Mouse (Mus musculus) intestine, embryonic 14.5 days (tissue): ENCODE results near the gene Amt. TPM values are rescaled to one million over a fixed set of nuclear protein-coding genes. Genes with fewer than 3 reads are reported as not detected.
"Not testable (repeated sequence)": the region's sequence is repeated elsewhere in the genome, so short reads cannot be mapped to it uniquely, and the experiment has no call there.

ENCODE experiments used
- ATAC-seq: fragments of 200-750 bp; cut with Nextera tagmentation; replicated peaks from 2 replicates; pipeline ENCODE4 v1.8.0; 2017; ENCODE audit warnings: low read depth, moderate number of reproducible peaks, moderate TSS enrichment, moderate library complexity; ENCODE audit not compliant: low FRiP score, low TSS enrichment
- DNase-seq: peaks from one replicate; pipeline ENCODE4 v3.0.0-alpha.2; 2018; ENCODE audit warnings: low spot score
- H3K27ac ChIP-seq: fragments of 300-500 bp; sonication (generic); 2 replicates; pipeline ENCODE4 v1.5.1; 2014; ENCODE audit warnings: low read depth, mild to moderate bottlenecking, control low read depth
- H3K27me3 ChIP-seq: fragments of 300-500 bp; sonication (generic); replicated peaks from 2 replicates; pipeline ENCODE4 v1.6.1; 2014; ENCODE audit warnings: low read length, control low read depth; ENCODE audit not compliant: control insufficient read depth, insufficient read depth
- H3K36me3 ChIP-seq: fragments of 300-500 bp; sonication (generic); 2 replicates; pipeline ENCODE4 v1.6.1; 2014; ENCODE audit warnings: low read length, control low read depth; ENCODE audit not compliant: control insufficient read depth, insufficient read depth
- H3K4me1 ChIP-seq: fragments of 300-500 bp; sonication (generic); replicated peaks from 2 replicates; pipeline ENCODE4 v1.6.1; 2014; ENCODE audit warnings: low read length, control low read depth, mixed read lengths; ENCODE audit not compliant: control insufficient read depth, insufficient read depth
- H3K4me2 ChIP-seq: fragments of 300-500 bp; sonication (generic); 2 replicates; pipeline ENCODE4 v1.6.1; 2014; ENCODE audit warnings: low read length
- H3K4me3 ChIP-seq: fragments of 300-500 bp; sonication (generic); 2 replicates; pipeline ENCODE4 v1.5.1; 2014; ENCODE audit warnings: low read depth, low read length, control low read depth, mixed read lengths
- H3K9ac ChIP-seq: fragments of 300-500 bp; sonication (generic); 2 replicates; pipeline ENCODE4 v1.6.1; 2014; ENCODE audit warnings: mild to moderate bottlenecking, low read length
- H3K9me3 ChIP-seq: fragments of 300-500 bp; sonication (generic); 2 replicates; pipeline ENCODE4 v1.6.1; 2016; ENCODE audit warnings: low read length, control low read depth; ENCODE audit not compliant: control insufficient read depth
- WGBS: fragments of 180-500 bp; shearing (Covaris S2); extraction: QIAGEN DNeasy Blood & Tissue Kit; methylation state at CpG from one replicate; pipeline ENCODE4 v1.1.7; 2014; 5-methylcytosine and 5-hydroxymethylcytosine counted together
- polyA plus RNA-seq: library from polyadenylated mRNA; unstranded; fragments of >200 nt; fragmentation: Nextera tagmentation; extraction: Ambion mirVana; gene quantifications from 2 replicates; pipeline ENCODE4 v1.2.1, GENCODE M21; 2014

Gene Amt
- polyA plus RNA-seq, 1 experiment from 2014 or later, result 23.0 TPM

DNA sequence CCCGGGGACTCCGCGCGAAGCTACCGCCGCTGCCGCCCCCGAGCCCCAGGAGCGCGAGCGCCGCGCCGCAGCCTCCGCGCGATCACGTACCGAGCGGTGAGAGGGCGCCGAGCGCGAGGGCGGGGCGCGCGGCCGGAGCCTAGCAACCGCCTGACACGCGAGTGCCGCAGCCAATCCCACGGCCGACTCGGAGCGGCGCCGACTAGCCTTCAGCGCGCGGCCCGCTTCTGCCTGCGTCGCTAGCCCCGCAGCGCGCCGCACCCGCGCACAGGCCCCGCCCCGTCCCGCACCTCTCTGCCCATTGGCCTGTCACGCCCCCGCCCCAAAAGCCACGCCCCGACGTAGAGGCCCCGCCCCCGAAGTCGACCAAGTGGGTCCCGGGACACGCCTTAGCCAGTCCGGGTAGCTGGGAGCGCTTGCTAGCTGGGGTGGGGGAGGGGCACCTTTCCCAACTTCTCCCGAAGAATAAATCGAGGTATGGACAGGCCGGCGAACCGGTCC, 32.9 kb upstream of the Amt start, which contains the start of gene Dag1:
Dag1 (minus strand) TSS at position 269 of the 501 bp plus-strand sequence.
- WGBS, result under 1% methylated on average over 63 of the region's 71 CpGs
- Histone ChIP-seq H3K4me1 (peaks cover 22% of the 10 kb centered on the region), H3K27ac (peak within 1 kb of the TSS; percentile 93), H3K9me3 (no peaks in the 10 kb centered on the region), H3K4me2 (peak within 1 kb of the TSS; percentile 60), H3K36me3 (no peaks in the 10 kb centered on the region), H3K27me3 (no peaks in the 10 kb centered on the region), H3K9ac (peak within 1 kb of the TSS; percentile 84), H3K4me3 (peak within 1 kb of the TSS; percentile 92)
- ATAC-seq (peak; percentile 97), DNase-seq (peak; percentile 100)

DNA sequence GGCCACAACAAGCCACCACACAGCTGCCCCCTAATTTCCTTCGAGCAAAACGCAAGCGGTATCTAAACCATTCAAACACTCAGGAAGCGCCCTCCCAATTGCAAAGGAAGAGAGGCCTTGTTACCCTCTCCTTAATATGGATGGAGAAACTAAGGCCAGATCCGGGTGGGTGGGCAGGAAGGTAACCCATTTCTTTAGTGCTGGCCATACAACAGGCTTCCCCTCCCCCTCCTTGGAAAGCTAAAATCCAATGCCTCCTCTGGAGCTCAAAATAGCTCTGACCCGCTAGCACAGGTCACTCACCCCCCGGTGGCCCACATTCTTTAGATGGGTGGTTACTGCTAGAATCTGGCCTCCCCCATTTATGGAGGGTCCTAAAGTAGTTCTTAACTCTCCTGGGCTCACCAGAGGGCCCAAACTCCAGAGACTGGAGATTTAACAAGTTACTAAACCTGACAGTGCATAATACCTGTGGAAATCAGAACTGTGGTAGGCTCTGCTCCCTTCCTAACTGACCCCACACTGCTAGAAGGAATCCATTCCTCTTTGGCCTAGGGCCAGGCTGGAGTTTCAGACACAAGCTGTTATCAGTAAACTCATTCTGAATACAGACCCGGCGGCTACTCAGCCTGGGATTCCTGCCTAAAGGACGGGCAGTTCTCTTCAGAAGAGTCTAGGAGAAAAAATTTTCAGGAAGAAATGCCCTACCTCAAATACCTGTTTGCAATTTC, 32.3 kb upstream of the Amt start:
- H3K4me3 ChIP-seq, result peak overlapping the region; percentile 92
- no peak; the same call in 1 of the 2 replicates for ATAC-seq
- no peaks in the 10 kb centered on the region for H3K36me3 ChIP-seq
- H3K9me3 ChIP-seq, result no peaks in the 10 kb centered on the region
- peaks cover 22% of the 10 kb centered on the region for H3K4me1 ChIP-seq
- no peaks in the 10 kb centered on the region for H3K27me3 ChIP-seq
- H3K9ac ChIP-seq, result peak overlapping the region; percentile 31
- peak overlapping the region; percentile 82 for H3K27ac ChIP-seq
- peak overlapping the region; percentile 60 for H3K4me2 ChIP-seq
- WGBS, result 8% methylated on average over 10 of the region's 10 CpGs
- peak; percentile 67 for DNase-seq

DNA sequence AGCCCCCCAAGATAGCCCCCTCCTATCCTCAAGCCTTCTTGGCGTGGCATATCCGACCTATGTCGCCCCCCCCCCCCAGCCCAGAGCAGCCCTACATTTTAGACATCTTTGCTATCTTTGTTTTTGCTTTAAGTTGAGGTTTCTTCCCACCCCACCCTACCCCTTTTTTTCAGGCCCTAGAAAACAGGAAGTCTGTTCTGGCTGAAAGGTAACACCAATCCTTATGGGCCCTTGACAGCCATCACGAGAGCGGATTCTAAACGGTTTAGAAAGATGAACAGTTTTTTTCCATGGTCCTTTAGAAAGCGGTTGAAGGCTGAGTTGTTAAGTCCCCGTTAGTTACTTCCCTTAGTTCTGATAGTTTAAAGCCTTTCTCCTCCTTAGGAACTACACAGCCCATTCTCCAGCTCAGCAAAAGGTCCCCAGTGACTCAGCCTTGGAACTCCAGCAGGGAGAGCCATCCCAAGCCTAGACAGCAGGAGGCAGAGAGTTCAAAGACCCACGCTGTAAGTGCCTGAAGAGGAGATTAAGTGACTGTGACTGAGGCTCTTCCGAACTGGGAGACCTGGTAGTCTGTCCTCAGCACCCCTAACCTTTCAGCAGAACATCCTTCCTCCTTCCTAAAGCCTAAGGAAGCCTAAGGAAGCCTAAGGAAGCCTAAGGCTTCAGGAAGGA, 30.3 kb upstream of the Amt start:
- no peak overlapping the region for H3K27ac ChIP-seq

DNA sequence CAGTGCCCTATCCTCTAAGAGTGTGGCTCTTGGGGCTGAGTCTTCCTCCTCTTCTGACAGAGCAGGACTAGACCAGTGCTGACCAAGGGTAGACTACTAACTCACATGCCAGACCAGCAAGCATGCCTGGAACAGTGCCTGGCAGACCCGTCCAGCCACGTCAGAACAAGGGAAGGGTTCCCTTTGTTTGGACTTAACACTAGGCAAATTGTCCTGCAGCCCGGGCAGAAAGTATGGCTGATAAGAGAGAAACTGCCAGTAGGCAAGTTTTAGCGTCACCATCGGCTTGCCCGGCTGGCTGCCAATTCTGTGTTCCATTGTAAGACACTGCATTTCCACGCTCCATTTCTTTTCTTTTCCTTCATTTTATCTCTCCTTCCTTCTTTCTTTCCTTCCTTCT, 29.0 kb upstream of the Amt start:
- H3K27ac ChIP-seq, result no peak overlapping the region
- no peak for ATAC-seq

More for the DNA sequence above, 30.3 kb upstream of the Amt start:
- 64% methylated on average over 10 of the region's 10 CpGs for WGBS
- no peak overlapping the region for H3K4me3 ChIP-seq
- DNase-seq (no peak), ATAC-seq (no peak)
- H3K27me3 ChIP-seq, result no peaks in the 10 kb centered on the region
- no peaks in the 10 kb centered on the region for H3K36me3 ChIP-seq
- no peak overlapping the region for H3K9ac ChIP-seq
- peaks cover 22% of the 10 kb centered on the region for H3K4me1 ChIP-seq
- no peak overlapping the region for H3K4me2 ChIP-seq
- no peaks in the 10 kb centered on the region for H3K9me3 ChIP-seq

DNA sequence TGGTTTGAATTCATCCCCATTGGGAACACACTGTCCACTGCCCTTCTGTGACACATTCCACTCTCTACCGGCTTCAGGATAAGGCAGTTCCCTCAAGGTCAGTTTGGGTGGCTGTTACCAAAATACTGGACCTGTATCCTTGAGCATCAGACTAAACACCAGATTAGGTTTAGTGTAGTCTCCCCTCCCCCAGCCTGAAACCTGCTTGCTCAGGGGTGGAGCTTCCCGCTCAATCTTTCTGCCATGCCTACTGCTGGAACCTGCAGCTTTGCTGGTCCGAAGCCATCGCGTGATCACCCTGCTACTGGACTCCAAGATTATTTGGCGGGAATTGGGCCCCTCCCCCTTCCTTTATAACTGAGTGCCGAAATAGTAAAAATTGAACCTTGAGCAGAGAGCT, 28.0 kb upstream of the Amt start:
- H3K9me3 ChIP-seq, H3K9ac ChIP-seq, H3K4me2 ChIP-seq, H3K36me3 ChIP-seq, H3K27me3 ChIP-seq, H3K4me3 ChIP-seq, H3K27ac ChIP-seq, ATAC-seq, DNase-seq: not testable (repeated sequence)
- peaks cover 19% of the 10 kb centered on the region for H3K4me1 ChIP-seq
- 76% methylated on average over 6 of the region's 7 CpGs for WGBS

More for the DNA sequence above, 29.0 kb upstream of the Amt start:
- Histone ChIP-seq H3K4me2 (no peak overlapping the region), H3K4me1 (peaks cover 20% of the 10 kb centered on the region), H3K9me3 (no peaks in the 10 kb centered on the region), H3K9ac (no peak overlapping the region), H3K27me3 (no peaks in the 10 kb centered on the region), H3K4me3 (no peak overlapping the region), H3K36me3 (no peaks in the 10 kb centered on the region)
- WGBS, result 74% methylated on average over 7 of the region's 7 CpGs
- no peak for DNase-seq

DNA sequence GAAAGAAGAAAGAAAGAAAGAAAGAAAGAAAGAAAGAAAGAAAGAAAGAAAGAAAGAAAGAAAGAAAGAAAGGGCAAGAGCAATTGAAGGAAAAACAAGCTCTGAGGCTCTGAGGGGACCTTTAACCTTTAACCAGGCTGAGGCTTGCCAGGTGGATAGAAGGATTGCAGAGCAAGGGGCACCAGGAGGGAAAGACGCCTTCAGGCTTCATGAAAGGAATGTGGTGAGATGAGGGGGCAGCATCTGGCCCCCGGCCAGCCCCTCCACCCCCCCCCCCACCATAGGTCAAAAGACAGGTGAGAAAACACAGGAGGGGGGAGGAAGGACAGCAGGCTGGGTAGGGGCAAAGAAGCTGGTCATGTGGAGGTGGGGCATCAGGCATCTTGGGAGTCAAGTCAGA, 24.7 kb upstream of the Amt start:
- no peak for ATAC-seq
- H3K9ac ChIP-seq, result no peak overlapping the region
- H3K27ac ChIP-seq, result no peak overlapping the region
- H3K4me2 ChIP-seq, result no peak overlapping the region
- H3K4me3 ChIP-seq, result no peak overlapping the region
- no peaks in the 10 kb centered on the region for H3K36me3 ChIP-seq
- 0 out of 2 replicates have a peak, but pooled peaks cover 10% of the 10 kb centered on the region for H3K4me1 ChIP-seq
- no peaks in the 10 kb centered on the region for H3K27me3 ChIP-seq
- no peaks in the 10 kb centered on the region for H3K9me3 ChIP-seq
- no peak for DNase-seq
- WGBS, result 17% methylated on average over 2 of the region's 2 CpGs

DNA sequence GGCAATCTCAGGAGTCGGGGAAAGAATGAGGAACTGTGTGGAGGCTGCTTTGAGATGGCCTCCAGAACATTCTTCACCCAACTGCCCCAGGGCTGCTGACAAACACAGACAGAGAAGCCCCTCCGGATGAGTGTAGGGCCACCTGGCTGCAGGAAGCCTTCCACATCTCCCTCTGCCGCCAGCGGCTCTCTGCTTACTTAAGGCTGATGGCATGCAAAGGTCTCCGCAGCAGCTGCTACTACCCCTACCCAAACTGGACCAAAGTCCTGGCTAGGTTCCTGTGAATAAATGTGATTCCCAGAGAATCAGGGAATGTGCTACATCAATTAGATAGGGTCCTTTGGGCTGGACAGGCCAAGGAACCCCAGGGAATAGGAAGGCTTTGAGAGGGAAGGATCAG, 24.0 kb upstream of the Amt start:
- 41% methylated on average over 5 of the region's 5 CpGs for WGBS
- 0 out of 2 replicates have a peak, but pooled peaks cover 10% of the 10 kb centered on the region for H3K4me1 ChIP-seq
- no peaks in the 10 kb centered on the region for H3K9me3 ChIP-seq
- H3K4me3 ChIP-seq, result no peak overlapping the region
- H3K36me3 ChIP-seq, result no peaks in the 10 kb centered on the region
- DNase-seq, result no peak
- H3K27ac ChIP-seq, result 0 out of 2 replicates have a peak overlapping the region, but pooled peaks have one; percentile 27
- no peak overlapping the region for H3K9ac ChIP-seq
- H3K27me3 ChIP-seq, result no peaks in the 10 kb centered on the region
- ATAC-seq, result no peak
- H3K4me2 ChIP-seq, result no peak overlapping the region

DNA sequence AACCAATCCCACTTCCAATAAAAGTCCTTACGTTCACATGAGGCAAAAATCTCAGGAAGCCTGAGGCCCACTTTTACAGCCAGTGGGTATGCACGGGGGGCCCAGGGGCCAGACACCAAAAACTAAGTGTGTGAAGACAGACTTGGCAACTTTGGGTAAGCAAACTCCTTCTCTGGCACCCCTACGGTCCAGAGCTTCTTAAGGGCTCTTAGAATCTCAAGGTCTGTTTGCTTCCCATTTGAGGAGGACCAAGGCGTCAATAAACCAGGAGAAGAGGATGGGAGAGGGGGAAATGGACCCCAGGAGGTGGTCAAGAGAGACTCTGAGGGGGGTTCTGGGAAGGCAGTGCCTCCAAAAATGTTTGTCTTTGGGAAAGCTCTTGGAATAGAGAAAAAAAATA, 23.2 kb upstream of the Amt start:
- Histone ChIP-seq H3K36me3 (no peaks in the 10 kb centered on the region), H3K4me3 (no peak overlapping the region), H3K9ac (no peak overlapping the region), H3K4me1 (0 out of 2 replicates have a peak, but pooled peaks cover 10% of the 10 kb centered on the region), H3K27me3 (no peaks in the 10 kb centered on the region), H3K27ac (no peak overlapping the region), H3K4me2 (no peak overlapping the region), H3K9me3 (no peaks in the 10 kb centered on the region)
- ATAC-seq, result no peak
- 74% methylated on average over 4 of the region's 4 CpGs for WGBS
- no peak for DNase-seq
